Mouse (Mus musculus) neural tube, embryonic 14.5 days (tissue): ENCODE measurements around the gene Srek1. TPM values are rescaled to one million over a fixed set of nuclear protein-coding genes. Genes with fewer than 3 reads are reported as not detected.
A peak's percentile ranks its signal among the peaks of the same experiment; 100 is the strongest.

ENCODE experiments used
- ATAC-seq: fragments of 200-750 bp; cut with Nextera tagmentation; 2 replicates; pipeline ENCODE4 v1.8.0; 2017; ENCODE audit warnings: low read depth, mild to moderate bottlenecking, moderate TSS enrichment, moderate library complexity
- H3K27ac ChIP-seq: fragments of 300-500 bp; sonication (generic); 2 replicates; pipeline ENCODE4 v1.5.1; 2014; ENCODE audit warnings: low read depth, mild to moderate bottlenecking, control low read depth, low read length, moderate library complexity, mixed read lengths
- H3K27me3 ChIP-seq: fragments of 300-500 bp; sonication (generic); 2 replicates; pipeline ENCODE4 v1.6.1; 2014; ENCODE audit warnings: low read length; ENCODE audit not compliant: control insufficient read depth, insufficient read depth
- H3K36me3 ChIP-seq: fragments of 300-500 bp; sonication (generic); 2 replicates; pipeline ENCODE4 v1.6.1; 2014; ENCODE audit warnings: low read length, mixed read lengths; ENCODE audit not compliant: control insufficient read depth, insufficient read depth
- H3K4me1 ChIP-seq: fragments of 300-500 bp; sonication (generic); 2 replicates; pipeline ENCODE4 v1.6.1; 2014; ENCODE audit warnings: low read length; ENCODE audit not compliant: control insufficient read depth, insufficient read depth
- H3K4me2 ChIP-seq: fragments of 300-500 bp; sonication (generic); 2 replicates; pipeline ENCODE4 v1.6.1; 2014; ENCODE audit warnings: mild to moderate bottlenecking, low read depth, low read length, control low read depth
- H3K4me3 ChIP-seq: fragments of 300-500 bp; sonication (generic); 2 replicates; pipeline ENCODE4 v1.5.1; 2014; ENCODE audit warnings: low read depth, low read length, control low read depth, mixed read lengths
- H3K9ac ChIP-seq: fragments of 300-500 bp; sonication (generic); replicated peaks from 2 replicates; pipeline ENCODE4 v1.6.1; 2014; ENCODE audit warnings: low read depth, mild to moderate bottlenecking, control low read depth, low read length, mixed read lengths
- H3K9me3 ChIP-seq: fragments of 300-500 bp; sonication (generic); 2 replicates; pipeline ENCODE4 v1.6.1; 2016; ENCODE audit warnings: low read length; ENCODE audit not compliant: control insufficient read depth
- WGBS: fragments of 180-500 bp; shearing (Covaris S2); extraction: QIAGEN DNeasy Blood & Tissue Kit; methylation state at CpG from one replicate; pipeline ENCODE4 v1.1.7; 2014; 5-methylcytosine and 5-hydroxymethylcytosine counted together
- polyA plus RNA-seq: library from polyadenylated mRNA; unstranded; fragments of >200 nt; fragmentation: Nextera tagmentation; extraction: Ambion mirVana; gene quantifications from 2 replicates; pipeline ENCODE4 v1.2.1, GENCODE M21; 2014

The Srek1 gene
- polyA plus RNA-seq, 1 experiment from 2014 or later, result 98.8 TPM

GRCm38 (mm10) chr13:103703833-103704232 lies 70.6 kb downstream of the Srek1 start:
- Histone ChIP-seq H3K27ac (no peak overlapping the region), H3K9ac (no peak overlapping the region), H3K36me3 (no peaks in the 10 kb centered on the region), H3K27me3 (no peaks in the 10 kb centered on the region), H3K4me1 (no peaks in the 10 kb centered on the region), H3K9me3 (no peaks in the 10 kb centered on the region), H3K4me3 (no peak overlapping the region), H3K4me2 (no peak overlapping the region)
- WGBS, result 74% methylated on average over 6 of the region's 6 CpGs
- no peak for ATAC-seq

DNA sequence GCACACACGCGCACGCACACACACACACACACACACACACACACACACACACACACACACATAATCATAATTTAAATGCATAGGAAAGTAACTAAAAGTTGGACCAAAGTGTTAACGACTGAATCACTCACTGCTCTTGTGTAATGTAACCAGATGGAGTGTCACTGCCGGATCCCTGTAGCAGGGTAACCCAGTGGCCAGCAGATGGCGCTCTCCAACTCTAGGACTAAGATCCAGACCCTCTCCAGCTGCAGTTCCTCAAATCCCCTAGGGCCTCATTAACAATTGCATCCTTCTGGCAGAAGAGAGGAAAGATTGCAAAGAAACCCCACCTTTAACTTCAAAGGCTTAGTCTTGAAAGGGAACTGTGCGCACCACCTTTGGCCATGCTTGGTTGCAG lies 71.0 kb downstream of the Srek1 start:
- Histone ChIP-seq H3K27ac (no peak overlapping the region), H3K9ac (no peak overlapping the region), H3K36me3 (no peaks in the 10 kb centered on the region), H3K4me2 (no peak overlapping the region), H3K4me1 (no peaks in the 10 kb centered on the region), H3K9me3 (no peaks in the 10 kb centered on the region), H3K4me3 (no peak overlapping the region), H3K27me3 (no peaks in the 10 kb centered on the region)
- peak; percentile 90 for ATAC-seq
- 39% methylated on average over 7 of the region's 7 CpGs for WGBS

- Histone ChIP-seq H3K36me3 (no peaks in the 10 kb centered on the region), H3K9ac (no peak overlapping the region), H3K4me2 (no peak overlapping the region), H3K4me1 (no peaks in the 10 kb centered on the region), H3K9me3 (no peaks in the 10 kb centered on the region), H3K27ac (no peak overlapping the region), H3K27me3 (no peaks in the 10 kb centered on the region), H3K4me3 (no peak overlapping the region)
- 92% methylated on average over 3 of the region's 3 CpGs for WGBS
- ATAC-seq, result no peak
These were observed 72.1 kb downstream of the Srek1 start for GRCm38 (mm10) chr13:103702266-103702665.

DNA sequence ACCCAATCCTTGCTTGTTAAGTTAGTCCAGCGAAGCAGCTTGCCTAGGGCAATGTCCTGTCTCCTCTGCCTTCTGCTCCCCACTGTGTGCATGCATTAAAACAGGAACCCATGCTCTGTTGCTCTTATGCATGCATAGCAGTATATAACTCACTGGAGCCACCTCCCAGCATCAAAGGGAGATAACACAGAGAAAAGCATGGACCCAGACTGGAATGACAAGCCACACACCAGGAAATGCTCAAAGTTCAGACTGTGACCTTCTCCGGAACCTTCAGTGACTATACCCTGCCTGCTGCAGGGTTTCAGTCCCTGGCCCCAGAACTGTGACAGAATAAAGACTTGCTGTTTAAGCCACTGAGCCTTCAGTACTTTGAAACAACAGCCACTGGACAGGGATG lies 73.7 kb downstream of the Srek1 start:
- Histone ChIP-seq H3K4me3 (no peak overlapping the region), H3K9ac (no peak overlapping the region), H3K9me3 (no peaks in the 10 kb centered on the region), H3K4me2 (no peak overlapping the region), H3K27me3 (no peaks in the 10 kb centered on the region), H3K27ac (no peak overlapping the region), H3K4me1 (no peaks in the 10 kb centered on the region), H3K36me3 (no peaks in the 10 kb centered on the region)
- 81% methylated on average over 2 of the region's 2 CpGs for WGBS
- no peak for ATAC-seq

DNA sequence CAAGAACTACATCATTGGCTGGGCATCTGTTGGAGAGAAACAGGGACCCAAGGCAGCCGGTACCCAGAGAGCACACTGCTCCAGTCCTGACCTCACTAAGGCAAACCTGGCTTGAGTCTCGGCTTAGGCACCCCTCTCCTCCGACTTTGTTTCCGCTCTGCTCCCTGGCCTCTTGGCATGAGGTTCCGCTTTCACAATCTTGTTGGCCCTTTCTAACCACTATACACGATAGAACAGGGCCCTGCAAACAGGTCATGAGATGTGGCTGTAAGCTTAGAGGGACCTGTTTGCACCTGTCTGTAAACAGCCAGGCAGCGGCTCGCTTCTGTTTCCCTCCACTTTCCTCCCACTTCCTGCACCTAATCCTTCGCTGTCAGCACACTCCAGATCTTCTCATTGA lies 76.4 kb downstream of the Srek1 start:
- Histone ChIP-seq H3K9ac (no peak overlapping the region), H3K4me2 (no peak overlapping the region), H3K4me3 (no peak overlapping the region), H3K27ac (no peak overlapping the region), H3K9me3 (no peaks in the 10 kb centered on the region), H3K36me3 (no peaks in the 10 kb centered on the region), H3K27me3 (no peaks in the 10 kb centered on the region), H3K4me1 (no peaks in the 10 kb centered on the region)
- 86% methylated on average over 9 of the region's 9 CpGs for WGBS
- ATAC-seq, result no peak

GRCm38 (mm10) chr13:103696164-103696563 lies 78.2 kb downstream of the Srek1 start:
- Histone ChIP-seq H3K27ac (no peak overlapping the region), H3K9ac (no peak overlapping the region), H3K4me3 (no peak overlapping the region), H3K36me3 (no peaks in the 10 kb centered on the region), H3K27me3 (no peaks in the 10 kb centered on the region), H3K9me3 (no peaks in the 10 kb centered on the region), H3K4me1 (no peaks in the 10 kb centered on the region), H3K4me2 (no peak overlapping the region)
- WGBS, result 43% methylated on average over 9 of the region's 9 CpGs
- 0 out of 2 replicates have a peak, but pooled peaks have one; percentile 38 for ATAC-seq

DNA sequence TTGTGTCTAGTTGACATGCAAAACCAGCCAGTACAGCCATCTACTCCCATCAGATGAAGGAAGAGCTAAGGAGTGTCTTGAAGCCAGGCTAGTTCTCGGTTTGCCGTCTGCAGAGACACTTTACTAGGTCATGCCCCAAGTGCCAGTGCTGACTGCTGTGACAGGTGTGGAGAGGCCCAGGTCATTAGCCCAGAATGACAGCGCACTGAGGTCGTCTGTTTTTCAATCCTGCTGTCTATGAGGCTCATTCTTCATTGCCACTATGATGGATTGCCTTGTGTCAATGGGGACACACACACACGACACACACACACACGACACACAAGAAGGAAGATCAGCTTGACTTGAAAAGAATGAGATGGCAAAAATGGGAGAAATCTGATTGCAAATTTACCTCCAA lies 79.0 kb downstream of the Srek1 start:
- H3K27ac ChIP-seq, result no peak overlapping the region
- no peak for ATAC-seq
- no peaks in the 10 kb centered on the region for H3K4me1 ChIP-seq
- H3K4me2 ChIP-seq, result no peak overlapping the region
- WGBS, result 57% methylated on average over 6 of the region's 6 CpGs
- H3K9me3 ChIP-seq, result no peaks in the 10 kb centered on the region
- H3K4me3 ChIP-seq, result no peak overlapping the region
- H3K27me3 ChIP-seq, result no peaks in the 10 kb centered on the region
- no peaks in the 10 kb centered on the region for H3K36me3 ChIP-seq
- H3K9ac ChIP-seq, result no peak overlapping the region

Other genes with a start within 250 kb of the Srek1 start
- 14.5 and 16.9 TPM in 2 replicates for gene Erbin, start 145.9 kb upstream of the Srek1 start, polyA plus RNA-seq